Mouse (Mus musculus) lung, postnatal 0 days (tissue): ENCODE data around the gene Tank.

Experiments used
- CTCF ChIP-seq: IDR thresholded peaks from 2 replicates; pipeline ENCODE4 v1.5.1; 2016; ENCODE audit warnings: antibody characterized with exemption, mild to moderate bottlenecking
- EP300 ChIP-seq: IDR thresholded peaks from 2 replicates; pipeline ENCODE4 v1.6.1; 2016; ENCODE audit warnings: antibody characterized with exemption, mild to moderate bottlenecking, control low read depth

GRCm38 (mm10) chr2:61548021-61548420 lies 30.4 kb upstream of the Tank start:
- no peak for TF ChIP-seq EP300
- no peak for TF ChIP-seq CTCF
